Comparison of ENCODE assay signal across 20 mouse cellular contexts in the genomic region with DNA sequence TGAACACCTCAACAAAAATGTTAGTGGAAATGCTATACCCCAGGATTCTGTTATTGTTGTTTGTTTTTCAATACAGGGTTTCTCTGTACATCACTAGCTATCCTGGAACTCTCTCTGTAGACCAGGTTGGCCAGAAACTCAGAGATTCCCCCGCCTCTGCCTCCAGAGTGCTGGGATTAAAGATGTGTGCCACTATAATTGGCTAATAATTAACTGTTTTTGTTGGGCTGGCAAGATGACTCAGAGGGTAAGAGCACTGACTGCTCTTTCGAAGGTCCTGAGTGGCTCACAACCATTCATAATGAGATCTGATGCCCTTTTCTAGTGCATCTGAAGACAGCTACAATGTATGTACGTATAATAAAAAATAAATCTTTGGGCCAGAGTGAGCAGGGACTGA.
A peak's percentile ranks its signal among the peaks of the same experiment; 100 is the strongest.
DNase-seq lines count a peak whose midpoint lies in the region; ATAC-seq and TF ChIP-seq lines count a peak whose summit lies in the region.
"Had no signal": no experiment of that assay in that cellular context is flagged by ENCODE, and none has a peak within 500 bp of the region (broad histone marks: within the 10 kb centered on the region; RNA-seq: fewer than 3 reads in every experiment).

No protein-coding gene starts in this region.

- no peak for TF ChIP-seq CTCF in kidney, adult 2 months (conservative IDR thresholded peaks at IDR 0.05; ENCODE audit: insufficient read depth, insufficient read length, low read depth, low read length)

- H3K27me3 ChIP-seq in heart, embryonic 13.5 days (replicated peaks), result no peaks in the 10 kb centered on the region
- H3K27me3 ChIP-seq in kidney, adult 2 months (replicated peaks; ENCODE audit: control insufficient read depth, insufficient read depth, low read length), result no peaks in the 10 kb centered on the region
- H3K27me3 ChIP-seq in kidney, embryonic 15.5 days, result no peaks in the 10 kb centered on the region
- no peaks in the 10 kb centered on the region for H3K27me3 ChIP-seq in neural tube, embryonic 14.5 days (ENCODE audit: control insufficient read depth, insufficient read depth, low read length)
- H3K27me3 ChIP-seq: forebrain, embryonic 13.5 days; hindbrain, embryonic 13.5 days; Patski had no signal

- H3K9me3 ChIP-seq in heart, embryonic 13.5 days, result no peaks in the 10 kb centered on the region
- no peaks in the 10 kb centered on the region for H3K9me3 ChIP-seq in kidney, embryonic 15.5 days (replicated peaks)
- no peaks in the 10 kb centered on the region for H3K9me3 ChIP-seq in neural tube, embryonic 14.5 days (ENCODE audit: control insufficient read depth, low read length)
- H3K9me3 ChIP-seq: embryonic facial prominence, embryonic 10.5 days; forebrain, embryonic 13.5 days; hindbrain, embryonic 13.5 days had no signal

- H3K4me1 ChIP-seq in heart, embryonic 13.5 days, result peaks cover 29% of the 10 kb centered on the region
- H3K4me1 ChIP-seq in kidney, adult 2 months (ENCODE audit: control insufficient read depth, insufficient read depth, low read length), result peaks cover 8% of the 10 kb centered on the region; the same call in 1 of the 2 replicates
- no peaks in the 10 kb centered on the region for H3K4me1 ChIP-seq in kidney, embryonic 15.5 days
- H3K4me1 ChIP-seq in neural tube, embryonic 14.5 days (ENCODE audit: control insufficient read depth, insufficient read depth, low read length), result no peaks in the 10 kb centered on the region
- H3K4me1 ChIP-seq: embryonic facial prominence, embryonic 10.5 days; forebrain, embryonic 13.5 days had no signal

- 76% methylated on average over 3 of the region's 3 CpGs for WGBS in heart, embryonic 13.5 days
- 67% methylated on average over 3 of the region's 3 CpGs for WGBS in kidney, adult 2 months
- WGBS in kidney, embryonic 15.5 days, result 89% methylated on average over 3 of the region's 3 CpGs
- WGBS in neural tube, embryonic 14.5 days, result 88% methylated on average over 3 of the region's 3 CpGs

- DNase-seq in heart, adult 11 months, result peak; percentile 34
- DNase-seq in heart, adult 8-10 months (ENCODE audit: low spot score), result no peak
- DNase-seq in heart, postnatal 25 days (ENCODE audit: low spot score), result no peak
- peak; percentile 34 for DNase-seq in kidney, adult 2 months
- no peak for DNase-seq in neural tube, embryonic 10.5 days (ENCODE audit: extremely low spot score, low spot score)
- DNase-seq: adrenal gland, postnatal 36 days; cerebellum, adult 2 months; cerebellum, postnatal 10 days; forebrain, postnatal 0 days; gastrocnemius, postnatal 14 days; kidney, adult 11 months had no signal

- no peak for ATAC-seq in heart, embryonic 13.5 days (ENCODE audit: extremely low read depth, insufficient number of reproducible peaks, low FRiP score, low TSS enrichment)
- no peak for ATAC-seq in kidney, embryonic 15.5 days (replicated peaks; ENCODE audit: low FRiP score)
- ATAC-seq in neural tube, embryonic 14.5 days (ENCODE audit: low read depth), result no peak
- ATAC-seq: activated CD4-positive, CD25-positive, alpha-beta regulatory T cell, adult 4 months; forebrain, embryonic 13.5 days; forebrain, postnatal 0 days; hindbrain, postnatal 0 days; Patski had no signal

- peaks cover 19% of the 10 kb centered on the region for H3K36me3 ChIP-seq in heart, embryonic 13.5 days
- no peaks in the 10 kb centered on the region for H3K36me3 ChIP-seq in kidney, adult 2 months (ENCODE audit: control insufficient read depth, insufficient read depth, low read length)
- peaks cover 32% of the 10 kb centered on the region for H3K36me3 ChIP-seq in kidney, embryonic 15.5 days
- no peaks in the 10 kb centered on the region for H3K36me3 ChIP-seq in neural tube, embryonic 14.5 days (ENCODE audit: control insufficient read depth, insufficient read depth, low read length)

- intact Hi-C loops in heart, postnatal 25 days (cut with DNase I), result no loop called here

- no peak overlapping the region for H3K9ac ChIP-seq in heart, embryonic 13.5 days
- H3K9ac ChIP-seq in kidney, embryonic 15.5 days, result no peak overlapping the region
- H3K9ac ChIP-seq in neural tube, embryonic 14.5 days (replicated peaks; ENCODE audit: low read depth, low read length), result no peak overlapping the region
- H3K9ac ChIP-seq: forebrain, embryonic 13.5 days; forebrain, postnatal 0 days; hindbrain, embryonic 13.5 days had no signal

- no peak overlapping the region for H3K4me3 ChIP-seq in heart, embryonic 13.5 days
- H3K4me3 ChIP-seq in kidney, adult 2 months (ENCODE audit: insufficient read depth, low read depth, low read length), result no peak overlapping the region
- H3K4me3 ChIP-seq in kidney, embryonic 15.5 days (replicated peaks), result no peak overlapping the region
- no peak overlapping the region for H3K4me3 ChIP-seq in neural tube, embryonic 14.5 days (ENCODE audit: low read depth, low read length)
- H3K4me3 ChIP-seq: embryonic facial prominence, embryonic 10.5 days; forebrain, embryonic 13.5 days; hindbrain, embryonic 13.5 days had no signal

- H3K4me2 ChIP-seq in heart, embryonic 13.5 days, result no peak overlapping the region
- H3K4me2 ChIP-seq in kidney, embryonic 15.5 days, result no peak overlapping the region
- no peak overlapping the region for H3K4me2 ChIP-seq in neural tube, embryonic 14.5 days (ENCODE audit: low read depth, low read length)
- H3K4me2 ChIP-seq: forebrain, embryonic 13.5 days; hindbrain, embryonic 13.5 days had no signal

- no peak for TF ChIP-seq POLR2A in kidney, adult 2 months (IDR thresholded peaks at IDR 0.05; ENCODE audit: low read depth, low read length)

- peak overlapping the region; percentile 70 for H3K27ac ChIP-seq in heart, embryonic 13.5 days (replicated peaks)
- H3K27ac ChIP-seq in kidney, adult 2 months (ENCODE audit: insufficient read depth, low read depth, low read length), result no peak overlapping the region
- H3K27ac ChIP-seq in kidney, embryonic 15.5 days, result no peak overlapping the region
- H3K27ac ChIP-seq in neural tube, embryonic 14.5 days (ENCODE audit: low read depth, low read length), result peak overlapping the region; percentile 12; the same call in 1 of the 2 replicates
- H3K27ac ChIP-seq: embryonic facial prominence, embryonic 10.5 days; forebrain, embryonic 13.5 days; hindbrain, embryonic 13.5 days; hindbrain, postnatal 0 days had no signal

Comparison
In these comparisons a context has a peak if more than half of its experiments do, and no peak if none do; other contexts are left out.
1. DNase-seq: peak in heart, adult 11 months (single experiment) and kidney, adult 2 months (single experiment); none in heart, adult 8-10 months (single experiment), heart, postnatal 25 days (single experiment) and neural tube, embryonic 10.5 days (single experiment).
2. H3K27ac ChIP-seq: peak in heart, embryonic 13.5 days (single experiment) and neural tube, embryonic 14.5 days (single experiment); none in kidney, adult 2 months (single experiment) and kidney, embryonic 15.5 days (single experiment).